Mouse (Mus musculus): ENCODE data around the gene Adgrg5.

The Adgrg5 gene

GRCm38 (mm10) chr8:94923405-94923804, at the start of gene Adgrg5:
Gene Adgrg5 (plus strand): TSS chr8:94923694.
- no peak for DNase-seq (ENCODE audit: low read depth, low spot score)

- DNase-seq (ENCODE audit: low read depth, low spot score) = peak; percentile 72
Measured at GRCm38 (mm10) chr8:94874358-94874757, 49.1 kb upstream of the Adgrg5 start.

- no peak for DNase-seq (ENCODE audit: low read depth, low spot score)
Measured at GRCm38 (mm10) chr8:94875096-94875870, 48.2 kb upstream of the Adgrg5 start.

GRCm38 (mm10) chr8:94875871-94876150, 47.7 kb upstream of the Adgrg5 start:
- DNase-seq (ENCODE audit: low read depth, low spot score) = no peak

- peak; percentile 86 for DNase-seq (ENCODE audit: low read depth, low spot score)
Measured at GRCm38 (mm10) chr8:94876197-94876730, 47.2 kb upstream of the Adgrg5 start, which contains the start of gene Dok4. Gene Dok4 (minus strand): TSS chr8:94876330.

- no peak for DNase-seq (ENCODE audit: low read depth, low spot score)
Measured at GRCm38 (mm10) chr8:94876820-94877219, 46.7 kb upstream of the Adgrg5 start.

GRCm38 (mm10) chr8:94880742-94881141, 42.8 kb upstream of the Adgrg5 start:
- no peak for DNase-seq (ENCODE audit: low read depth, low spot score)

GRCm38 (mm10) chr8:94888383-94889036, 35.0 kb upstream of the Adgrg5 start:
- no peak for DNase-seq (ENCODE audit: low read depth, low spot score)

GRCm38 (mm10) chr8:94892917-94893316, 30.6 kb upstream of the Adgrg5 start:
- DNase-seq (ENCODE audit: low read depth, low spot score) = no peak

- DNase-seq (ENCODE audit: low read depth, low spot score) = no peak
Measured at GRCm38 (mm10) chr8:94899262-94899661, 24.2 kb upstream of the Adgrg5 start.

- DNase-seq (ENCODE audit: low read depth, low spot score) = no peak
Measured at GRCm38 (mm10) chr8:94900617-94901016, 22.9 kb upstream of the Adgrg5 start.

- no peak for DNase-seq (ENCODE audit: low read depth, low spot score)
Measured at GRCm38 (mm10) chr8:94901031-94901430, 22.5 kb upstream of the Adgrg5 start.

GRCm38 (mm10) chr8:94903709-94904108, 19.8 kb upstream of the Adgrg5 start:
- DNase-seq (ENCODE audit: low read depth, low spot score) = no peak

- DNase-seq (ENCODE audit: low read depth, low spot score) = no peak
Measured at GRCm38 (mm10) chr8:94904450-94905175, 18.9 kb upstream of the Adgrg5 start.

GRCm38 (mm10) chr8:94907591-94908300, 15.7 kb upstream of the Adgrg5 start:
- DNase-seq (ENCODE audit: low read depth, low spot score) = no peak

- peak; percentile 65 for DNase-seq (ENCODE audit: low read depth, low spot score)
Measured at GRCm38 (mm10) chr8:94908847-94909246, 14.6 kb upstream of the Adgrg5 start.

GRCm38 (mm10) chr8:94913061-94913660, 10.3 kb upstream of the Adgrg5 start:
- DNase-seq (ENCODE audit: low read depth, low spot score) = no peak

- no peak for DNase-seq (ENCODE audit: low read depth, low spot score)
Measured at GRCm38 (mm10) chr8:94914256-94914655, 9.2 kb upstream of the Adgrg5 start.

- DNase-seq (ENCODE audit: low read depth, low spot score) = no peak
Measured at GRCm38 (mm10) chr8:94914701-94915101, 8.8 kb upstream of the Adgrg5 start.

GRCm38 (mm10) chr8:94916311-94916959, 7.1 kb upstream of the Adgrg5 start:
- DNase-seq (ENCODE audit: low read depth, low spot score) = no peak

GRCm38 (mm10) chr8:94916960-94917324, 6.6 kb upstream of the Adgrg5 start:
- DNase-seq (ENCODE audit: low read depth, low spot score) = no peak

All from CD4-positive helper T cell, adult 2 months (primary cell).